Mouse (Mus musculus) E14TG2a.4 (cell line): ENCODE data around the gene Msx1.

Experiments
- CTCF ChIP-seq: conservative IDR thresholded peaks from 2 replicates; pipeline ENCODE4 v1.5.1; 2014; ENCODE audit warnings: low read length
- NANOG ChIP-seq: IDR thresholded peaks from 2 replicates; pipeline ENCODE4 v1.6.1; 2014; ENCODE audit warnings: borderline replicate concordance, low read length, mixed read lengths
- POU5F1 ChIP-seq: IDR thresholded peaks from 2 replicates; pipeline ENCODE4 v1.6.1; 2014; ENCODE audit warnings: low read length, borderline replicate concordance

DNA sequence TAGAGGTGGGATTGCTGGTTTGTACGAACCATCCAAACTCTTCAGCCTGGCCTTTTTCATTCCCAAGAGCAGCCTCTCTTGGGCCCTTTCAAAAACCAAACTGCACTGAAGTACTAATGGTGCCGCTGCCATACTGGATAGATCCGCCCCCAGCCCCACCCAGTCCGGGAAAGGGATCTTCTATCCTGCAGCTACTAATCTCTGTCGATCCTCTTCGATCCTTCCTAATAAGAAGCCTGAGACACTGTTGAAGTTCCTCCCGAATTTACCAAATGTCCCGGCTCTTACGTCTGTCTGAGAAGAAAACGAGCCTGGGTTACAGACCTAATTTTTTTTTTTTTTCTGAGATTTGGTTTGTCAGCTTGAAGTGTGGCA is 4.9 kb upstream of the Msx1 start:
- no peak for TF ChIP-seq CTCF
- no peak for TF ChIP-seq NANOG
- no peak for TF ChIP-seq POU5F1
